Mouse (Mus musculus) inflammation-experienced regulatory T-cells, adult 6 months (primary cell): ENCODE measurements around the gene Plscr2. TPM values are rescaled to one million over a fixed set of nuclear protein-coding genes. Genes with fewer than 3 reads are reported as not detected.

Source experiments
- polyA plus RNA-seq, 3 experiments: library from polyadenylated mRNA; unstranded; fragments of 100-300 nt; shearing (Covaris generic); gene quantifications; one replicate each; pipeline ENCODE4 v1.2.1; 2017

The Plscr2 gene
- polyA plus RNA-seq, 3 experiments from 2014 or later, result not detected

Other genes with a start within 250 kb of the Plscr2 start
- not detected for gene Plscr5, start 82.7 kb upstream of the Plscr2 start, polyA plus RNA-seq
- gene Plscr1, start 25.9 kb upstream of the Plscr2 start, polyA plus RNA-seq, result 100 to 1,000 TPM in 2 of 3 experiments, 10 to 100 TPM in 1; 87.2 to 159 (median 107) TPM
- under 1 TPM in 1 of 3 experiments, not detected in 2; 0.50 TPM for gene 1700057G04Rik, start 33.8 kb downstream of the Plscr2 start, polyA plus RNA-seq
- 1 to 10 TPM; 3.0 to 4.1 (median 3.3) TPM for gene Plscr4, start 181.8 kb downstream of the Plscr2 start, polyA plus RNA-seq